Mouse (Mus musculus) ES-Bruce4 (cell line): ENCODE results near the gene Nab1.

Experiments used
- CTCF ChIP-seq: IDR thresholded peaks from one replicate; pipeline ENCODE4 v1.8.1; 2011; ENCODE audit warnings: low read depth, low read length
- EP300 ChIP-seq: IDR thresholded peaks from 2 replicates; pipeline ENCODE4 v1.6.1; 2011; ENCODE audit warnings: low read depth, low read length; ENCODE audit not compliant: insufficient read depth
- POLR2A ChIP-seq: IDR thresholded peaks from one replicate; pipeline ENCODE4 v1.8.1; 2011; ENCODE audit warnings: low read length; ENCODE audit not compliant: insufficient read depth

GRCm38 (mm10) chr1:52466518-52467120, 33.9 kb downstream of the Nab1 start:
- no peak for TF ChIP-seq POLR2A
- TF ChIP-seq EP300, result no peak
- TF ChIP-seq CTCF, result no peak
